Mouse (Mus musculus) right cerebral cortex, postnatal 14 days (tissue): ENCODE results near the gene Vmn2r23.
"Not testable (repeated sequence)": the region's sequence is repeated elsewhere in the genome, so short reads cannot be mapped to it uniquely, and the experiment has no call there.

Experiments
- DNase-seq: peaks from one replicate; pipeline ENCODE4 v3.0.0; 2022

The Vmn2r23 gene

GRCm38 (mm10) chr6:123702370-123702769, at the start of gene Vmn2r23:
Gene Vmn2r23 (plus strand): TSS chr6:123702670.
- DNase-seq: no peak

- no peak for DNase-seq
Observed at GRCm38 (mm10) chr6:123657040-123657439, 45.4 kb upstream of the Vmn2r23 start.

- not testable (repeated sequence) for DNase-seq
Observed at GRCm38 (mm10) chr6:123696639-123697038, 5.8 kb upstream of the Vmn2r23 start.

GRCm38 (mm10) chr6:123697213-123697612, 5.3 kb upstream of the Vmn2r23 start:
- no peak for DNase-seq

- DNase-seq: no peak
Observed at GRCm38 (mm10) chr6:123770031-123770430, 67.6 kb downstream of the Vmn2r23 start.

- DNase-seq: no peak
Observed at GRCm38 (mm10) chr6:123778579-123778978, 76.1 kb downstream of the Vmn2r23 start, which contains the start of gene Vmn2r24. Gene Vmn2r24 (plus strand): TSS chr6:123778879.

- no peak for DNase-seq
Observed at GRCm38 (mm10) chr6:123784857-123785256, 82.4 kb downstream of the Vmn2r23 start.

GRCm38 (mm10) chr6:123793746-123794145, 91.3 kb downstream of the Vmn2r23 start:
- no peak for DNase-seq
